Mouse (Mus musculus): ENCODE measurements around the gene Hsp90aa1. TPM values are rescaled to one million over a fixed set of nuclear protein-coding genes. Genes with fewer than 3 reads are reported as not detected.
"Not testable (repeated sequence)": the region's sequence is repeated elsewhere in the genome, so short reads cannot be mapped to it uniquely, and the experiment has no call there.

Gene Hsp90aa1
- polyA plus RNA-seq, 1 experiment from 2014 or later: 662 TPM

- no peaks in the 10 kb centered on the region for H3K9me3 ChIP-seq (replicated peaks)
- H3K27ac ChIP-seq (ENCODE audit: poor library complexity, severe bottlenecking): no peak overlapping the region
- peaks cover 55% of the 10 kb centered on the region for H3K4me1 ChIP-seq (replicated peaks)
- peak overlapping the region; percentile 47 for H3K4me2 ChIP-seq
- 25% methylated on average over 15 of the region's 15 CpGs for WGBS
- peak overlapping the region; percentile 12; the same call in 1 of the 2 replicates for H3K4me3 ChIP-seq
- peaks cover 10% of the 10 kb centered on the region for H3K36me3 ChIP-seq
- peak overlapping the region; percentile 32; the same call in 1 of the 2 replicates for H3K9ac ChIP-seq
- ATAC-seq (ENCODE audit: insufficient number of reproducible peaks, low FRiP score): no peak
- no peaks in the 10 kb centered on the region for H3K27me3 ChIP-seq (replicated peaks)
Measured at GRCm38 (mm10) chr12:110698523-110699170, 3.9 kb downstream of the Hsp90aa1 start.

- Histone ChIP-seq H3K4me3 (no peak overlapping the region), H3K9me3 (replicated peaks) (no peaks in the 10 kb centered on the region), H3K4me1 (replicated peaks) (peaks cover 49% of the 10 kb centered on the region), H3K9ac (no peak overlapping the region), H3K36me3 (peaks cover 14% of the 10 kb centered on the region), H3K27me3 (replicated peaks) (no peaks in the 10 kb centered on the region), H3K4me2 (no peak overlapping the region), H3K27ac (ENCODE audit: poor library complexity, severe bottlenecking) (no peak overlapping the region)
- no peak for ATAC-seq (ENCODE audit: insufficient number of reproducible peaks, low FRiP score)
- 81% methylated on average over 1 of the region's 1 CpGs for WGBS
Measured at GRCm38 (mm10) chr12:110698080-110698479, 4.4 kb downstream of the Hsp90aa1 start.

DNA sequence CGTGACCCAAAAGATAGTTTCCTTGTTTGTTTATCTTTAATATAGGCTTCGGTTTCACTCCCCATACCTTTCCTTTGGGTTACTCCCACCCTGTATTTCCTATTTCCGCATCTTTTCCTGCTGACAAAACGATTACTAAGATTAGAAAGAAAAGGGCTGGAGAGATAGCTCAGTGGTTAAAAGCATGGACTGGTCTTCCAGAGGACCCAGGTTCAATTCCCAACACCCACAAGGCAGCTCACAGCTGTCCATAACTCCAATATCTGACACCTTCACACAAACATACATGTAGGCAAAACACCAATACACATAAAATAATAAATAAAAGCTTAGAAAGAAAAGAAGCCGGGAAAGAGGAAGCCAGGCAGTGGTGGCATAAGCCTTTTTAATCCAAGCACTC, 5.1 kb downstream of the Hsp90aa1 start:
- Histone ChIP-seq H3K4me3 (no peak overlapping the region), H3K27me3 (replicated peaks) (no peaks in the 10 kb centered on the region), H3K9me3 (replicated peaks) (no peaks in the 10 kb centered on the region), H3K4me1 (replicated peaks) (peaks cover 48% of the 10 kb centered on the region), H3K27ac (ENCODE audit: poor library complexity, severe bottlenecking) (no peak overlapping the region), H3K9ac (peak overlapping the region; percentile 7; the same call in 1 of the 2 replicates), H3K4me2 (no peak overlapping the region), H3K36me3 (peaks cover 20% of the 10 kb centered on the region)
- no peak for ATAC-seq (ENCODE audit: insufficient number of reproducible peaks, low FRiP score)
- WGBS: 71% methylated on average over 5 of the region's 5 CpGs

GRCm38 (mm10) chr12:110696975-110697400, 5.5 kb downstream of the Hsp90aa1 start:
- ATAC-seq (ENCODE audit: insufficient number of reproducible peaks, low FRiP score): no peak
- H3K4me2 ChIP-seq: peak overlapping the region; percentile 82
- H3K9ac ChIP-seq: peak overlapping the region; percentile 87
- peaks cover 20% of the 10 kb centered on the region for H3K36me3 ChIP-seq
- peaks cover 48% of the 10 kb centered on the region for H3K4me1 ChIP-seq (replicated peaks)
- 51% methylated on average over 9 of the region's 9 CpGs for WGBS
- H3K4me3 ChIP-seq: peak overlapping the region; percentile 96
- peak overlapping the region; percentile 87 for H3K27ac ChIP-seq (ENCODE audit: poor library complexity, severe bottlenecking)
- H3K9me3 ChIP-seq (replicated peaks): no peaks in the 10 kb centered on the region
- H3K27me3 ChIP-seq (replicated peaks): no peaks in the 10 kb centered on the region

- WGBS: under 1% methylated on average over 89 of the region's 89 CpGs
- H3K36me3 ChIP-seq: peaks cover 26% of the 10 kb centered on the region
- peak; percentile 96 for ATAC-seq (ENCODE audit: insufficient number of reproducible peaks, low FRiP score)
- no peaks in the 10 kb centered on the region for H3K9me3 ChIP-seq (replicated peaks)
- H3K4me1 ChIP-seq (replicated peaks): peaks cover 41% of the 10 kb centered on the region
- peak overlapping the region; percentile 82 for H3K4me2 ChIP-seq
- peak overlapping the region; percentile 96 for H3K4me3 ChIP-seq
- H3K27me3 ChIP-seq (replicated peaks): no peaks in the 10 kb centered on the region
- H3K9ac ChIP-seq: peak overlapping the region; percentile 100
- H3K27ac ChIP-seq (ENCODE audit: poor library complexity, severe bottlenecking): peak overlapping the region; percentile 97
Measured at GRCm38 (mm10) chr12:110696173-110696974, 6.2 kb downstream of the Hsp90aa1 start.

DNA sequence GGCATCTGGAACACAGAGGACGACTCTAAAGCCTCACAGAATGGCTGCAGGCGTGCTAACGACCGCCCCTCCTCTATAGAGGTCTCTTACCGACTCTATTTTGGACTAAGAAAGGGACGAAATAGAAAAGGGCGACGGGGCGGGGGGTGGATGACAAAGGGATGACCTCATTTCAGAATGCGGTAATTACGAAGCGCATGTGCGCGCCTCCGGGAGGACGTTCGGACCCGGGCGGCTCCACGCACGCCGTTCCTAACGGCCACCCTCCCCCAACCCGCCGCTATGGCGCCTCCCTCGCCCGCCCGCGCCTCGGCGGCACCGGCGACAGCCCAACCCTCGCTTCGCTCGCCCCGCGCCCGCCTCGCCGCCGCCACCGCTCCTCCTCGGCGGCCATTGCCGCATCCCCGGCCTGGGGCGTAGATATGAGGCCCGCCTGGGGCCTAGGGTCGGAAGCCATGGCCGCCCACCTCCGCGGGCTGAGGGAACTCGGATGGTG, 6.8 kb downstream of the Hsp90aa1 start:
- no peaks in the 10 kb centered on the region for H3K9me3 ChIP-seq (replicated peaks)
- H3K36me3 ChIP-seq: peaks cover 27% of the 10 kb centered on the region
- H3K4me1 ChIP-seq (replicated peaks): peaks cover 35% of the 10 kb centered on the region
- under 1% methylated on average over 55 of the region's 55 CpGs for WGBS
- peak overlapping the region; percentile 97 for H3K27ac ChIP-seq (ENCODE audit: poor library complexity, severe bottlenecking)
- H3K27me3 ChIP-seq (replicated peaks): no peaks in the 10 kb centered on the region
- H3K9ac ChIP-seq: peak overlapping the region; percentile 100
- peak; percentile 71 for ATAC-seq (ENCODE audit: insufficient number of reproducible peaks, low FRiP score)
- peak overlapping the region; percentile 82 for H3K4me2 ChIP-seq
- H3K4me3 ChIP-seq: peak overlapping the region; percentile 96

DNA sequence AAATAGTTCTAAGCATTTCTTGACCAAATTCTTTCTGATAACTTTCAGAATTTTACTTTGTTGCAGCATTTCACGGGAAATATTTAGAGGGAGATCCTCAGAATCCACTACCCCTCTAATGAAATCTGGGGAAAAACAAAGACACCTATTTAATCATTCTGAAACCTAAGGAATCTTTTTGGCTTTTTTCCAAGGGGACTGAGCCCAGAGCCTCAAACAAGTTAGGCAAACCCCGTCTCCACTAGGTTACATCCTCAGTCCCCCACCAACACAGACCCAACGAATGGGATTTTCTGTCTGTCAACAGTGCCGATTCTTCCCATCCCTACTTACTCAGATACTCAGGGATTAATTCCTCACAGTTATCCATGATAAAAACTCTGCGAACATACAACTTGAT, 9.2 kb downstream of the Hsp90aa1 start:
- peaks cover 48% of the 10 kb centered on the region for H3K36me3 ChIP-seq
- not testable (repeated sequence) for H3K4me2 ChIP-seq; H3K9me3 ChIP-seq (replicated peaks); H3K27me3 ChIP-seq (replicated peaks); H3K9ac ChIP-seq; H3K4me3 ChIP-seq; ATAC-seq (ENCODE audit: insufficient number of reproducible peaks, low FRiP score); H3K27ac ChIP-seq (ENCODE audit: poor library complexity, severe bottlenecking)
- 72% methylated on average over 5 of the region's 5 CpGs for WGBS
- peaks cover 30% of the 10 kb centered on the region for H3K4me1 ChIP-seq (replicated peaks)

DNA sequence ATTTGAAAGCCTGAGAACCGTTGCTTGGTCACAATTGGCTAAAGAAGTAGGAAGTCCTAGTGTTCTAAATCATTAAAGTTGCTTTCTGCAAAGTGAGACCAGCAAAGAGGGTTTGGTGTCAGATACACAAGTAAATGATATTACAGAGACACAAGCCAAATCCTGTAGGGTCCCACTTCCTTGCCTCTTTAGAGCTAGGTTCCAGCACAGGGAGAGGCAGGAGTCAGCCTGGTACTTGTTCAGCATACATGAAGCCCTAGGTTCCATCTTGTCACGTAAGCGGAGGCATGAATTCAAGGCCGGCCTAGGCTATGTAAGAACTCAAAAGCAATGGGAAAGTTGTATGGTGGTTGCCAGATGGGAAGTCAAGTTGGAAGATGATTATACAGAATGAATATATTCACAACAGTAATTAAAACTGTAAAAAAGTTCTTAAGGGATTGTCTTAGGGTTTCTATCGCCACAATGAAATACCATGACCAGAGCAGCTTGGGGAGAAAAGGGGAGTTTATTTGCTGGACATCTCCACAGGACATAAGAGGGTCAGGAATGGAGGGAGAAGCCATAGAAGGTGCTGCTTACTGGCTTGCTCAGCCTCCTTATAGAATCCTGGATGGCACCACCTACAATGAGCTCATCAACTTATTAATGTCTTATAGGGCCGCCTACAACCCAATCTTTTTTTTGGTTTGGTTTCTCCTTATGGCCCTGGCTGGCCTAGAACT, 12.4 kb downstream of the Hsp90aa1 start:
- Histone ChIP-seq H3K27ac (ENCODE audit: poor library complexity, severe bottlenecking) (no peak overlapping the region), H3K4me3 (no peak overlapping the region), H3K4me2 (no peak overlapping the region), H3K4me1 (replicated peaks) (peaks cover 30% of the 10 kb centered on the region), H3K9ac (no peak overlapping the region), H3K27me3 (replicated peaks) (no peaks in the 10 kb centered on the region), H3K36me3 (peaks cover 60% of the 10 kb centered on the region), H3K9me3 (replicated peaks) (no peaks in the 10 kb centered on the region)
- WGBS: 87% methylated on average over 6 of the region's 6 CpGs
- no peak for ATAC-seq (ENCODE audit: insufficient number of reproducible peaks, low FRiP score)

DNA sequence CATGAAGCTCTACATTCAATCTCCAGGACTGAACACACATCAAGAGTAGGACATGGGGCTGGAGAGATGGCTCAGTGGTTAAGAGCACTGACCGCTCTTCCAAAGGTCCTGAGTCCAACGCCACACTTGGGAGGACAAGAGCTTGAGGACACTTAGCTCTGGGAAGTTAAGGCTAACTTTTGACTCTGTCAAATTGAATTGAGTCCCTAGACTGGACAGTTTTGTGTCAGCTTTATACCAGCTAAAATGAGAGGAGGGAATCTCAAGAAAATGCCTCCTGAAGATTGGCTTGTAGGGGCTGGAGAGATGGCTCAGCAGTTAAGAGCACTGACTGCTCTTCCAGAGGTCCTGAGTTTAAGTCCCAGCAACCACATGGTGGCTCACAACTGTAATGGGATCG, 13.6 kb downstream of the Hsp90aa1 start:
- not testable (repeated sequence) for ATAC-seq (ENCODE audit: insufficient number of reproducible peaks, low FRiP score); H3K9me3 ChIP-seq (replicated peaks); H3K27me3 ChIP-seq (replicated peaks); H3K4me3 ChIP-seq; H3K4me2 ChIP-seq; H3K9ac ChIP-seq
- WGBS: 88% methylated on average over 3 of the region's 3 CpGs
- peak overlapping the region; percentile 93 for H3K27ac ChIP-seq (ENCODE audit: poor library complexity, severe bottlenecking)
- peaks cover 52% of the 10 kb centered on the region for H3K36me3 ChIP-seq
- peaks cover 23% of the 10 kb centered on the region for H3K4me1 ChIP-seq (replicated peaks)

GRCm38 (mm10) chr12:110687894-110688734, 14.4 kb downstream of the Hsp90aa1 start:
- peak overlapping the region; percentile 93 for H3K27ac ChIP-seq (ENCODE audit: poor library complexity, severe bottlenecking)
- peaks cover 23% of the 10 kb centered on the region for H3K4me1 ChIP-seq (replicated peaks)
- 0 out of 2 replicates have a peak overlapping the region, but pooled peaks have one; percentile 23 for H3K9ac ChIP-seq
- peaks cover 46% of the 10 kb centered on the region for H3K36me3 ChIP-seq
- no peak overlapping the region for H3K4me3 ChIP-seq
- peak; percentile 78 for ATAC-seq (ENCODE audit: insufficient number of reproducible peaks, low FRiP score)
- H3K4me2 ChIP-seq: peak overlapping the region; percentile 38
- no peaks in the 10 kb centered on the region for H3K27me3 ChIP-seq (replicated peaks)
- H3K9me3 ChIP-seq (replicated peaks): no peaks in the 10 kb centered on the region
- WGBS: 49% methylated on average over 12 of the region's 12 CpGs
